Mouse (Mus musculus): ENCODE measurements around the gene Add3.

GRCm38 (mm10) chr19:53181003-53181861, 41.0 kb downstream of the Add3 start:
- TF ChIP-seq BHLHE40 (IDR thresholded peaks at IDR 0.05; ENCODE audit: low read depth, low read length) (no peak), POLR2A (IDR thresholded peaks at IDR 0.05; ENCODE audit: low read depth, low read length) (no peak), POLR2AphosphoS2 (IDR thresholded peaks at IDR 0.05; ENCODE audit: low read depth, low read length) (no peak), EP300 (IDR thresholded peaks at IDR 0.05; ENCODE audit: low read length) (no peak)
